Mouse (Mus musculus) neural tube, embryonic 10.5 days (tissue): ENCODE measurements around the gene Fbxo8.

Source experiments
- DNase-seq: peaks from one replicate; pipeline ENCODE4 v3.0.0-alpha.2; 2017; ENCODE audit warnings: low spot score; ENCODE audit errors: extremely low spot score

Gene Fbxo8

DNA sequence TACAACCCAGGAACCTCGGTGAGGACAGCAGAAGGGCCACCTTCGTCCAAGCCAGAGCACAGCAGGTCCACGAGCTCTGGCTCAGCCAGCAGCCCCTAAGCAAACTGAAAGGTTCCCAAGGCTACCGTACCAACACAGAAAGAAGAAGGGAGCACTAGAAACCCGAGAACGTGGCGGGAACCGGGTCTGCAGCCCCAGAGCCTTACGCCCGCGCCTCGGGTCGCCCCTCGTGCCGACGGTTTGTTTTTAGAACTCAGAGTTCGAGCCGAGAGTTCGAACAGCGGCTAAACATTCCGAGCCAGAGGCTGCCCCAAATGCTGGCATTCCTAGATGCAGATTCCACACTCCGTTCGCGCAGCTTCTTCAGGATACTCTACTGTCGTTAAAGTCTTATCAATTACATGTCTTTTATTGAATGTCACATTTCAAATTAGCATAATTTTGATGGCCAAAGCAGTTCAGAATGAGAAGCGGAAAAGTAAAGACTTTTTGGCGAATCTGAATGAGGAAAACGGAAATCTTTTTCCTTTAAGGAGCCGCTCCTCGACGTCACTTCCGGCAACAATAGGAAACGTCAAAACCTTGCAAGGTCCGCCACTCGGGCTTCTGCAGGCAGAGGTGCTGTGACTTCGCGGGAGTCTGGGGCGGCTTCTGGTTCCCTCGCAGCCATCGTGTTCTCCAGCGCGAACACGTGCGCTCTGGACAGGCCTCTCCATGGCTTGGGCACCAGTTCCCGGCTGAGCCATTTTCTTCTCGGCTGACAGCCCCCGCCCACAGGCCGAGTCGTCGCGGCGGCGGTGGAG, at the start of gene Fbxo8, which contains the start of gene Cep44:
Fbxo8 (plus strand) TSS at position 533 of the 803 bp plus-strand sequence.
Cep44 (minus strand) TSS at position 490 of the 803 bp plus-strand sequence.
- DNase-seq, result peak; percentile 85

DNA sequence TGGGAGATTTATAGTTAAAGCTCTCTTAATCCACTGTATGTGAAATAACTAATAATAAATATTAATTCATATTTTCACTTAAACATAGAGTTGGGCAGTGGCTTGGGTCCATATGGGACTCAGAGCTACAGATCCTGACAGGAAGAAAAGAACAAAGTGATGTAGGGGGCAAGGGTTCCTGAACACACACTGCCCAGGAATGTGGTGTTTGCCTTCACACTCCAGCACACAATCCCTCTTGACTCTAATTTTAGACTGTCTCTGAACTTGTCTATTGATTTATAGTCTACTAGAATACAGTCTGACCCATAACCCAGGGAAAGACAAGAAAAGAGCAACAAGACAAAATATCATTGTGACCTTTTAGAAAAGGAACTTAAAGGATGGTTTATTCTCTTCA, 49.0 kb upstream of the Fbxo8 start:
- no peak for DNase-seq

DNA sequence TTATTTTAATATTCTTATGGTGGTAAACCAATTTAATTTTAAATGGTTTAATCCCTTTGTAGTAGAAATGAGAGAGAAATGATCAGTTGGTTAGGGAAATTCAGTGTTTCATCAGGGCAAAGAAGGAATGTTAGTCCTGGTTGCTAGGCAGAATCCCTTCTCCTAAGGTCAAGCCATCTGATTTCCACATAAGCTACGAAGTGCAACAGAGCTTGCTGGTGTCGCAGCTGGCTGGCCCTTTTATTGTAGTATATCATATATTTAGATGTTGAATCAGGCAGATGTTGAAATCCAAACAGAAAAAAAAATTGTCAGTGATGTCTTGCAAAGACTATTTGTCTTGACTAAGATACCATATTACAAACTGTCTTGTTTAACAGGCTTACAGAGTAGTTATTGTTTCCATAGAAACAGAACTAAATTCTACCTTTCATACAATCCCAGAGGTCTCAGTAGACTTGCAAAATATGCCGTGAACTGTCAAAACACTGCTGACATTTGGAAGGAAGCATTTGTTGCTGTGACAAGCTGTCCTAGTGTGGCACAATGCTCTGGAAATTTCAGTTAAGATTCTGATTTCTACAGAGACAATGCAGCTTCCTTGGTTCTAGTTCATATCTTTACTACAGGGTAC, 42.5 kb upstream of the Fbxo8 start:
- DNase-seq, result no peak

DNA sequence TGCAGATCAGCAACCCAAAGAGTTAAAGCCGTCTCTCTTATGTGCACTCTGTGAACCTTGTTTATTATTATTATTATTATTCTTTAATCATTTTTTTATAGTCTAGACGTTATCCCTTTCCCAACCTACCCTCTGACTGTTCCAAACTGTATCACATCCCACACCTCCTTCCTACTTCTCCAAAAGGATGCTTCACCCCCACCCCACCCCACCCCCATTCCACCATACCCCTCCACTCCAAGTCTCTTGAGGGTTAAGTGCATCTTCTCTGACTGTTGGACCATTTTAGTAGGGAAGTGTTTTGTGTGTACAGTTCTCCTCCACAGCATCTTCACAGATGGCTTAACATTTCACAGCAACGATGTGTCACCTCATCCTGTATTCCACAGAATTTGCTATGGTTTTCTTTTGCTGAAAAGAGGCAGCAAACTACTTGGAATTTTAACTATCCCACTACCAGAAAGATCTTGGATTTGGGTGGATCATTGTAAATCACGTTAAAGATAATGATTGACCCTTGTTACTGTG, 41.9 kb upstream of the Fbxo8 start:
- DNase-seq, result no peak

DNA sequence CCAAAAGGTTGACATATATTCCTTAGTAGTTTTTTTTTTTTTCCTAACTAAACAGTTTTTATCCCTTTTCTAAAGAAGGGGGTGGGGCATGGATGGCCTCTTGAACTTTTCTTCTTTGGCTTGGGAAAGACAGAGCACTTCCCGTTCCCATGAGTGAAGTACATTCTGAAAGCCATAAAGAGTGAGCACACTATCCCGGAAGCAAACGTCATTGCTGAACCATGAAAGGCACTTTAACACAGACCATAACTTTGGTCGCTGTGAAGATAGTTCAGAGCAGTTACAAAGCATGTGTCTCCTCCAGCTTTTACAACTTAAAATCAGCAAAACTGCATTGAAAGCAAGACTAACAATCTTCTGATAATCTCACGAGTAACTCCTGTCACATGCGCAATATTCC, 32.0 kb upstream of the Fbxo8 start:
- no peak for DNase-seq

DNA sequence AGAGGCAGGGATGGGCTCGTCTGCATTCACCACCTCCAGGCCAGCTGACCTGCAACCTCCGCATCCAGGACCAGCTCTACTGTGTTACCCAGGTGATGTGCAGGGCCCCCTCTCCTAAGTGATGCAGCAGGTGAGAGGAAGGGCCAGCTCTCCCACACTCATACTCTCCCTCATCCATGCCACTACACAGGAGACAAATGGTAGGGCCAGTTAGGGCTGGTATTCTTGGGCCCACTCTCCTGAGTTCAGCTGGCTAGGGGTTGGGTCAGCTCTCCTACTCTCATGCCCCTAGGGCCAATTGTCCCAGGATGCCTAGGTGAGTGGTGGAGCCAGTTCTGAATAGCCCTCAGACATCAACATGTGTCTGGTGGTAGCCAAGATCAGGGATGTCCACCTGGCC, 30.6 kb upstream of the Fbxo8 start:
- DNase-seq, result no peak

DNA sequence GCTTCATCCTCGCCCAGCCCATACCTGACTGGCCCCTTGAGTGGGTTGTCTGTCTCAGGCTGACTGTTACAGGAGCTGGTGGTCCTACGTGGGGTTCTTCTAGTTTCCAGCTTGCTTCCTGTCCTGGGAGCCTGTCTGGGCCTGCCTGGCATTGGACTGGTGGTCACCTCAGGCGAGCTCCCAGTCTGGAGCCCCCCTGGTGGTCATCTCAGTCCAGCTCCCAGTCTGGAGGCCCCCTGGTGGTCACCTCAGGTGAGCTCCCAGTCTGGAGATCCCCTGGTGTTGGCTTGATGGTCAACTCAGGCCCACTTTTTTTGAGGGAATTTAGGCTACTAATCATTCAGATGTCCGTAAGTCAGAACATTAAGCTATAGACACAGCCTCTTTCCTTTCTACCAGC, 29.8 kb upstream of the Fbxo8 start:
- no peak for DNase-seq

DNA sequence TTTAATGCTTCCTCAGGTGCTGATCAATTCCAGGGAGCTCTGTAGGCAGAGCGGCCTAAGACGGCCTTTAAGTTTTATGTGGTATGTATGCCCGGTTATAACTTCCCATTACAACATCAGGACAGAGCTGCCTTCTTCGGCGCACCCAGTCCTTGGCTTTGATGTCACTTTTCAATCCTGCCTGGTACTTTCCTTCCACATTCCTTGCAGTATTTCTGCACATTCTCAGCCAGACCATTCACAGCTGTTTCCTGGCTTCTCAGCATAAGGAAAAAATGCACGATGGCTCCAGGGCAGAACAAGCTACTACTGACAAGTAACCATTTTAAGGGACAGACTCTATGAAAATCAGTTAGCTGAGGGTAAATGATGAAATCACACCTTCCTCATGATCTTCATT, 22.0 kb upstream of the Fbxo8 start:
- DNase-seq, result no peak

DNA sequence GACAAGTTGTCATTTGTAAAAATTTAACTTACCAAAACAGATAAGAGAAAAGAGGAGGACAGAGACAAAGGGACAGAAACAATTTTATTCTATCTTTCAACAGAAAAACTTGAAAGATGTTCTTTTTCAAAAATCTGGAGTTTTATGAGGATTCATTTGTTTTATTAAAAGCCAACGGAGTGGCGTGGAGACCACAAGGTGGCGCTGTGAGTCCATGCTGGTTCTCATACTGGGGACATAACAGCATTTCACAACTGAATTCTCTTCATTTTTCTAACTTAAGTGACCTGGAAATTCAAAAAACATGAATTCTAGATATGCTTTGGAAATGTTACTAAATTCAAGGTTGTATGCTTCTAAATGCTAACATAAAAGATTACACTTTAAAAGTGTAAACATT, 20.5 kb upstream of the Fbxo8 start:
- peak; percentile 63 for DNase-seq

DNA sequence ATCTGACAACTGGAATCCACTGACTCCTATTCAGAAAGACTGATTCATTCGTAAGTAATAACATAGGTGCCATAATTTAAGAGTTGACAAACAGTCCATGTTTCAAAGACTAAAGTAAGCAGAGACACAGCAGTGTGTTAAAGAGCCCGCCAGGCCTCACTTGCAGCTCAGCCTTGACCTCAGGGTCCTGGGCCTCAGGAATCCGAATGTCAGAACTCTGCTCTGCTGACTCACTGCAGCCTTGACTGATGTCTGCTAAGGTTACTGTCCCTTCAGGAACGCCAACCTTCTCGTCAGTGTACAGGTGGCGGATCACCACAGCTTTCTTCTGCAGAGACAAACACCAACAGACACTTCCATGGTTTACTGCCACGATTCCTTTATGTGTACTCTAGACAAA, 10.2 kb upstream of the Fbxo8 start:
- DNase-seq, result no peak

DNA sequence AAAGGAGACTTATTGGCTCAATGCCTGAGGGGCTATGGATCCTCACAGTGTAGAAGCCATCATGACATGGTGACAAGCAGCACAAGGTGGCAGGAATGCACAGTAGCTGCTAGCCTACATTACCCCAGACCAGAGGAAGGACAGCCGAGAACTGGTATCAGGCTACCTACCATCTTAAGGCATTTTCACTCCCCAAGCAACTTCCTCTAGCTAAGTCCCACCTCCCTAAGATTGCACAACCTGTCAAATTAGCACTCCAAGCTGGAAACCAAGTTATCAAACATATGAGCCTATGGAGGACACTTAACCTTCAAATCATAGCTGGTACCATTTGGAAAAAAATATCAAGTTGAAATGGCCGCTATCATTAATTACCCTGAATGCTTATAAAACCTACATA, 3.0 kb upstream of the Fbxo8 start:
- DNase-seq, result no peak

DNA sequence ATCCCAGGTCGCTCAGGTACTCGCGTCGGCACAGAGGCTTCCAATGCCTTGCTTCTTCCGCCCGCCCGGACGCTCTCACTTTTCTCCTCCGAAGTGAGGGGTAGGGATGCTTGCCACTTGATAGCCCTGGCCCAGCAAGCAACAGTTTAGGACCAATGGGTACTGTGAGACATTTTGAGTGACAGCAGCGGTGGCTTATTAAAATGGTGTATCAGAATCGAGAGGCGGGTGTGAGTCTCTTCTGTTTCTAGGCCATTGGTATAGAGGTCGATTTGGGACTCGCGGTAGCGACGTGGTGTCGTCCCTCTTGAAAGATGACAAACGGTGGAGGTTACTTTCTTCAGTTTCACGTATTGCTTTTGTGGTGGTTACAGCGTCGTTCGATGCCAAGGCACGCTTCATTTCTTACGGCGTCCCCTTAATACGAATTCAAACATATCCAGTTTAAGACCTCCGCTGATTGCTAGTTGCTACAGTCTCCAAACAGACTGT, 517 bp downstream of the Fbxo8 start:
- DNase-seq, result no peak

DNA sequence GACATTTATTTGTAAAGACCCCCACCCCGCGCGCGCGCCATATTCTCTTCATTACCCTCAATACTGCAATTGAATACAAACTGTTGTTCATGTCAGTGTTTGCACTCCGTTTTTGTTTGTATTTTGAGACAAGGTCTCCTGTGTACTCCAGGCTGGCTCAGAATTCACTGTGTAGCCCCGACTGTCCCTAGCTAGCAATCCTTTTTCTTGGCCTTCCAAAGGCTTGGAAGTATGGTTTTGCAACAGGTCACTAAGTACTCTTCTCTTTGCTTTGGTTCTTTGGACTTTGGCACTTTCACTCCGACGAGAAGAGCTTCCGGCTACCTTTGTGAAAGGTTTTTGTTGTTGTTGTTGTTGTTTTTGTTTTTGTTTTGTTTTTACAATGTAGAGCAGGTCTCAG, 1.2 kb downstream of the Fbxo8 start:
- no peak for DNase-seq

DNA sequence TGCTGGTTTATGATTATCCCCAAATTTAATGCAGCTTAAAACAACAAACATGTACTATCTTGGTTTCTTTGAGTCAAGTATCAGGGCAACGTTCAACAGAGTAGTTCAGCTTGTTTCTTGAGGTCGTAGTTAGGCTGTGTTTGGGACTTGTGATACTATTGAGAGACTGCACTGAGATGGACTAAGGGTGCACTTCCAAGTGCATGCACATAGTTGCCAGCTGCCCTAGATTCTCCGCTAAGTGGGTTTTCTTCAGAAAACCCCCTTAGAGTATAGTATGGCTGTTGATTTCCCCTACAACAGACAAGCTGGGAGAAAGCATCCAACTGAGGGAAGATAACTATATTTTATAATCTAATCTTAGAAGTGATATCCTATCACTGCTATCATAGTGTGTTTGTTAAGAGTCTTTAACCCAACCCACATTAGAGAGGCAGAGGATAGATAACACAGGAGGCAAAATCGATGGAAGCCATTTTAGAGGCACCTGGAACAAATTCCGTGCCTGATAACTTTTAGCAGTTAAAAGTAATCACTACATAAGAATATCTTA, 1.7 kb downstream of the Fbxo8 start:
- no peak for DNase-seq

DNA sequence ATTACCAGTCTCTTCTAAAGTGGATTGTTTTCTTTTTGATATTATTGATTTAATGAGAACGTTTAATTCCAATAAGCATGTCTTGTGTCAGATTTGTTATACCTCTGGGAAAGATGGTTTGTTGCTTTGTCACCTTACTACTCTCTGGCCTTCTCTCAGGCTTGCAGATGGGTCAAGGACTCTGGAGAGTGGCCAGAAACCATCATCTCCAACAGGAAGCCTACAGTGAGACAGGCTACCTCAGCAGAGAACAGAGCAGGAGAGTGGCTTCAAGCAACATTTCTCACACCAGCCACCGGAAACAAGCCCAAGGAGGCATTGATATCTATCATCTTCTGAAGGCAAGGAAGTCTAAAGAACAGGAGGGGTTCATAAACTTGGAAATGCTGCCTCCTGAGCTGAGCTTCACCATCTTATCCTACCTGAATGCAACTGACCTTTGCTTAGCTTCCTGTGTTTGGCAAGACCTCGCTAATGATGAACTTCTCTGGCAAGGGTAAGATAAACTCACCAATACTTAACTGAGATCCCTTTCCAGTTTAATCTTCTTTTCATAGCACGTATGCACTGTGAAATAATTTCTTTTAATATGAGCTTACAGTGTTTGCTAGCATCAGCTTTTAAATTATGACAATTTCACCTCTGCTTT, 13.6 kb downstream of the Fbxo8 start:
- DNase-seq, result no peak

DNA sequence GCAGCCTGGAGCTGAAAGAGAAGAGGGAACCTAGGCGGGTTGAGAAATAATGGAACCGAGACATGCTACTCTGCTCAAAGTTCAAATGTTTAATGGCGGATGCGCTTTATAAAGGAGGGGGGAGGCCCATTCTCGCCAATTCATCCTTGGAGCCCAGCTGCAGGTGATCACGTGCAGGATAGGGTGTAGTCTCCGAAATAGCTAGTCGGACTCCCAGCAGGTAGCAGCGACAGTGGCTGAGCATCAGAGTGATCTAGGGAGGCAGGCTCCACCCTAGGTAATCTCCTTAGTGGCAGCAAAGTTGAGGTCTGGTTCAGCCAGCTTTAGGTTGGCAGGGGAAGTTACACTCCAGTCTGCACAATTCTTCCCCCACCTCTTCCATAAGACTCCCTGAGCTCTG, 16.0 kb downstream of the Fbxo8 start:
- DNase-seq, result no peak

DNA sequence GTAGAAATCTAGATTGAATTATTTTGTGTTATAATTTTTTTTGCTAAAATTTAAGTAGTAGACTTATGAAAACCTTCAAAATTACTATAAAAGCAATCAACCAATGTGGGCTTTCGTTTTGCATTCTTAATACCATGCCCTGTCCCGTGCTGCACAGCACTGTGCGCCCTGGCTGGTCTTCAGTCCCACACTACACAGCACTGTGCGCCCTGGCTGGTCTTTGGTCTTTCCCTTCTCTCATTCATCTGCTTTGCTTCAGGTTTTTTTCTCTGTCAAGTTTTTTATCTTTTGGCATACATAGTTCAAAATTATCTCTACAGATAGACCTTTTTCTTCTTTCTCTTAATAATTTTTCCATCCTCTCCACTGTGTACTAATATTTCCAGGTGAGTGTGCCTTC, 30.0 kb downstream of the Fbxo8 start:
- DNase-seq, result no peak

DNA sequence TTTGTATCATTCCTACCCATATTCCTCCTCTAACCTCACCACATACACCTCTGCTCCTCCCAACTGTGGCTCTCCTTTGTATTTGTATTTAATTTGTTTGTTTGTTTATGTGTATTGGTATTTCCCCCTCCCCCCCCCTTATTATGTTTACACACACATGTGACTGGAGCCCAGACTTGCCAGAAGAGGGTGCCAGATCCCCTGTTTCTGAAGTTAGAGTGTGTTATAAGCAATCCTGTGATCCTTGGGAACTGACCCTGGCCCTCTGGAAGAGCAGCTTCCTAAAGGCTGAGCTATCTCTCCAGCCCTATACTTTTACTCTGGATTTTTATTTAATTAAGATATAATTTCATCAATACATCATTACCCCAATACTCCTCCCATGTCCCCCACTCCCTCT, 32.0 kb downstream of the Fbxo8 start:
- no peak for DNase-seq

DNA sequence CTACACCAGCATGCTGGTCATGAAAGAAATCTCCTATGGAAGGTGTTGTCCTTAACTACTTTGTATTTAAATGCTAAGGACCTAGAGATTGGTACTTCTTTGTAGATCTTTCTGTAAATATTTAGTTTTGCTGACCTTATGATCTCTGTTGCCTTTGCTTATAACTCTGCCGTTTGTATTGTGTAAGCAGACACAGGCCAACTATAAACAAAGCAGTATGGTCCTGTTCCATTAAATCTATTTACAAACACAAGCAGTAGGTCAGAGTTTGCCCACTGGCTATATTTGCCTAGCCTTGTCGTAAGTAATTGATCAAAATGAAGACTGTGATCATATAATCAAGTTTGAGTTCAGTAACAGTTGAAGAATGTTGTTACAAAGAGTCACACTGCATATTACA, 38.1 kb downstream of the Fbxo8 start:
- no peak for DNase-seq

DNA sequence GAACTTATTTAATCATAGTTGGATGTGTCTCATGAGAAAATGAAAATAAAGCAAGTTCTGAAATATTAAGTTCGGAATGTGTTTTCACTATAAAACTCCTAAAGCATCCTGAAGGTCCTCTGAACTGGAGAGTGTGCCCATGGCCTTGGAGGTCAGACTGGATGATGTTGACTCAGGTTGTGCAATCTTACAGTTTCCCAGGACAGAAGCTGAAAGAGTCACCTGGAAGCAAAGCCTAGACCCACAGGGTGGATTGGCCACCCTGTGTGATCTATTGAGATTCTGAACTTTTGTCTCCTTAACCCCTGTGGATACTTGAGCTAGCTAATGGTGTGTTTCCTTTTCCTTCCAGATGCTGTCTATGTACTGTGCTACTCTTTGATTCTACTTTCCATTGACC, 40.2 kb downstream of the Fbxo8 start:
- DNase-seq, result no peak

DNA sequence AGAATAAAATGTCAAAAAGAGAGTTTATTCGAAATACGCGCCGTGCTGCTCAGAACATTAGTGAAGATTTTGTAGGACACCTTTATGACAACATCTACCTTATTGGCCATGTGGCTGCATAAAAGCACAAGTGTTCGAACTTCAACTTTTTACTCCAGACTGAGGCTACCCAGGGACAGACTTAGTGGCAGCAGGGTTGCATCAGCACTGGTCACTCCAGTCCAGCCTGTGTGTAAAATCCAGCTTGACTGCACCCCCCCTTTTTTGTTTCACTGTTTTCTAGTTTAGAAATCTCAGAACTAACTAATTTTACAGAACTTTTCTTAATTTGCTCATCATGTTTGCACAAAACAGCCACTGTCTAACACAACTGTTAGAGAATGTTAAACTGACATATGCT, 40.6 kb downstream of the Fbxo8 start:
- no peak for DNase-seq

DNA sequence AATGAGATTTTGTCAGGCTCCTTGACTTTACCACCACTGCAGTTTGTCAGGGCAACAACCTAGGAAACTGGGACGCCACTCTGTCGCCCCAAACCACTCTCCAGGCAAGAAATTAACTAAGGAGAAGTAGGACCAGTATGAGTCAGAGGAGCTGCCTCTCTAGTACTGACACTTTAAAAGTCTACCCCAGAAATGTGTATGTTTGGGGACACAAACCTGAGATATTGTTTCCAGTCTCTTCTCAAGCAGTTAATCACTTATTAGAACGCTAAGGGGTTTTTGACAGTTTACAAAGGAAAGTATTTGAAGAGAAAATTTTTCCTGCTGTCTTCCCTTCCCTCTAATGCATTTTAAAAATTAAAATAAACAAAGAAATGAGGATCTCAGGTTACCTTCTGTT, 55.6 kb downstream of the Fbxo8 start:
- no peak for DNase-seq
